Mouse (Mus musculus) Patski (cell line): Measurements from ENCODE around the gene Rbpj. TPM values are rescaled to one million over a fixed set of nuclear protein-coding genes. Genes with fewer than 3 reads are reported as not detected.

Experiments used
- ATAC-seq: fragments of 100-300 bp; one replicate; pipeline ENCODE4 v1.8.0; 2021
- CTCF ChIA-PET: fragments of 350-600 bp; sonication (Branson Sonifier 250); formaldehyde crosslinking; loops from one replicate; lab custom pipeline; 2022; ENCODE audit warnings: inconsistent platforms; lab: Charles Lee
- POLR2A ChIA-PET: fragments of 350-600 bp; sonication (Branson Sonifier 250); formaldehyde crosslinking; loops from one replicate; lab custom pipeline; 2022; ENCODE audit warnings: antibody characterized with exemption, inconsistent platforms; lab: Charles Lee
- DNase-seq: peaks from one replicate; pipeline ENCODE4 v3.0.0-alpha.2; 2011; ENCODE audit warnings: low read depth, low spot score
- H3K27me3 ChIP-seq: fragments of 371-371 bp; one replicate; pipeline ENCODE4 v1.5.1; 2021
- CTCF ChIP-seq: fragments of 100-300 bp; IDR thresholded peaks from one replicate; pipeline ENCODE4 v1.5.1; 2021
- in situ Hi-C: fragments of 300-500 bp; cut with MboI; formaldehyde crosslinking; loops from 3 replicates; pipeline ENCODE4 v1.11.1; 2018; ENCODE audit warnings: low pct_unique_long_range_greater_than_20kb, mixed read lengths
- polyA plus RNA-seq: library from polyadenylated mRNA; unstranded; gene quantifications from one replicate; pipeline ENCODE4 v1.2.3, GENCODE M21; 2021

Gene Rbpj
- polyA plus RNA-seq, 1 experiment from 2014 or later, result 64.2 TPM

- no peak for TF ChIP-seq CTCF
- in situ Hi-C loops, result loop anchor here (10.0 kb wide), 1 partner anchor 282 kb away; no protein-coding TSS in a partner anchor
- H3K27me3 ChIP-seq, result no peaks in the 10 kb centered on the region
- ChIA-PET CTCF (interaction anchor here (0.6 to 2.4 kb wide), 7 partner anchors 8 to 282 kb away, joined by 3 to 11 read pairs (median 3); no protein-coding TSS in a partner anchor), POLR2A (interaction anchor here (0.7 to 0.8 kb wide), 2 partner anchors 10 to 16 kb away, joined by 3 to 4 read pairs; no protein-coding TSS in a partner anchor)
- no peak for ATAC-seq
- DNase-seq, result no peak
These were observed 170.8 kb downstream of the Rbpj start for GRCm38 (mm10) chr5:53636795-53637194.

GRCm38 (mm10) chr5:53637206-53637605, 171.3 kb downstream of the Rbpj start:
- ATAC-seq (no peak), DNase-seq (no peak)
- ChIA-PET POLR2A (interaction anchor here (0.7 kb wide), 1 partner anchor 17 kb away, joined by 3 read pairs; no protein-coding TSS in a partner anchor), CTCF (interaction anchor here (0.9 to 1.8 kb wide), 4 partner anchors 8 to 43 kb away, joined by 3 to 11 read pairs (median 4); no protein-coding TSS in a partner anchor)
- TF ChIP-seq CTCF, result no peak
- in situ Hi-C loops, result loop anchor here (10.0 kb wide), 1 partner anchor 282 kb away; no protein-coding TSS in a partner anchor
- H3K27me3 ChIP-seq, result no peaks in the 10 kb centered on the region

DNA sequence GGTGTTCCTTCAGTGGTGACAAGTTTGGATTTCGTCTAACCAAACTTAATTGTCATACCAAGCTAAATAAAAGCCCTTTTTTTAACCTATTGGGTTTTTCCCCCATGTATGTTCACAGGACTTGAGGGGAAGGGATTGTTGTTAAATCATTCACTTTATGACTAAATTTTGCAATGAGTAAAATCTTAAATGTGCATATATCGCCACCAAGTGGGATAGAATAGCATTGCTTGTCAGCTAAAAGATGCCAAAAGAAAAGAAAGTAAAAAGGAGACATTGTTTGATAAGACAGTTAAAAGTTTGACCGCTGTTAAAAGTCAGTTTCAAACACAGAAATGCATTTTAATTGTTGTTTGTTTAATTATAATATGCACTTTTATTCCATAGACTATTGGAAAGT, 172.7 kb downstream of the Rbpj start:
- DNase-seq (no peak), ATAC-seq (no peak)
- in situ Hi-C loops, result loop anchor here (10.0 kb wide), 1 partner anchor 284 kb away; no protein-coding TSS in a partner anchor
- no peaks in the 10 kb centered on the region for H3K27me3 ChIP-seq
- POLR2A ChIA-PET, result interaction anchor here (0.7 kb wide), 1 partner anchor 310 kb away, joined by 4 read pairs; no protein-coding TSS in a partner anchor
- TF ChIP-seq CTCF, result peak; percentile 46
- CTCF ChIA-PET, result interaction anchor here (0.9 to 1.8 kb wide), 9 partner anchors 8 to 206 kb away, joined by 3 to 11 read pairs (median 3); no protein-coding TSS in a partner anchor

- in situ Hi-C loops, result no loop called here
- ChIA-PET POLR2A (no interaction called here), CTCF (no interaction called here)
- no peaks in the 10 kb centered on the region for H3K27me3 ChIP-seq
- ATAC-seq (no peak), DNase-seq (no peak)
- no peak for TF ChIP-seq CTCF
These were observed 180.7 kb downstream of the Rbpj start for GRCm38 (mm10) chr5:53646669-53647068.

- no peak for ATAC-seq
- H3K27me3 ChIP-seq, result no peaks in the 10 kb centered on the region
- in situ Hi-C loops, result no loop called here
- DNase-seq, result no peak
- no peak for TF ChIP-seq CTCF
- ChIA-PET CTCF (interaction anchor here (1.2 kb wide), 1 partner anchor 302 kb away, joined by 3 read pairs; no protein-coding TSS in a partner anchor), POLR2A (no interaction called here)
These were observed 181.4 kb downstream of the Rbpj start for GRCm38 (mm10) chr5:53647358-53647757.

DNA sequence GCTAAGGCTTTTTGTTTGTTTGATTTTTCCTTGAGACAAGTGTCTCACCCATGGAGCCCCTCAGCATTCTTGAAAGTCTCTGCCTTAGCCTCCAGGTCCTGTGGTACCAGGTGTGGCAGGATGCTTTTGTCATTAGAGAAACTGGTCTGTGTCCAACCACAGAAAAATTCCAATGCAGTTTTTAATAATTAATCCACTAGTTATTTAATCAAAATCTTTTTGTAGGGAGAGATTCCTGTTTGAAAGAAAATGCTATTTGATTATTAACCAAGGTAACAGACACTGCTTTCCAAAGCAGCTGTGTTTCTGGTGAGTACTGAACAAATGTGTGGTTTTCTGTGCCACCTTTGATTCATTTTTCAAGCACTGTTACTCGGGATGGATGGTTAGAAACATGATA, 190.6 kb downstream of the Rbpj start:
- ATAC-seq (peak; percentile 70), DNase-seq (peak; percentile 47)
- POLR2A ChIA-PET, result no interaction called here
- TF ChIP-seq CTCF, result no peak
- H3K27me3 ChIP-seq, result no peaks in the 10 kb centered on the region
- CTCF ChIA-PET, result no interaction called here
- in situ Hi-C loops, result no loop called here

- ChIA-PET POLR2A (interaction anchor here (0.6 kb wide), 1 partner anchor 373 kb away, joined by 3 read pairs; no protein-coding TSS in a partner anchor), CTCF (interaction anchor here (0.8 to 2.4 kb wide), 8 partner anchors 9 to 303 kb away, joined by 3 to 7 read pairs (median 4); no protein-coding TSS in a partner anchor)
- no peaks in the 10 kb centered on the region for H3K27me3 ChIP-seq
- in situ Hi-C loops, result no loop called here
- DNase-seq (no peak), ATAC-seq (peak; percentile 32)
- peak; percentile 79 for TF ChIP-seq CTCF
These were observed 192.0 kb downstream of the Rbpj start for GRCm38 (mm10) chr5:53657925-53658324.

DNA sequence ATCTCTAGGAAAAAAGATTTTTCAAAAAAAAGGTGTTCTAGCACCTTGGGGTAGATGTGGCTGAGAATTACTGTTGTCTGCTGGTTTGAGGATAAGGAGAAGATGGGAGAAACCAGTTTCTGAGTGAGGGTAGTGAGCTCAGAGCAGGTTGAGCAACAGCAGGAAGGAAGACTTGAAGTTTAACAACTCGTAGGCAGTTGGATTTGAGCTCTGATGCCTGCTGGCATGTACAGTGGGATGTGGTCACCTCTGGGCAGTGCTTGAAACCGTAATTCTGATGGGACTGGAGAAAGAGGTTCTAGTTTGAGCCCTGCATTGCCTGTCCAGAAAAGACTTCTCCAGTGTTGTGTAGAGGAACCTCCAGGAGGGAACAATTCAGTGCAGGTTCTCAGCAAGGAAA, 195.6 kb downstream of the Rbpj start:
- ChIA-PET POLR2A (interaction anchor here (0.7 kb wide), 1 partner anchor 18 kb away, joined by 3 read pairs; no protein-coding TSS in a partner anchor), CTCF (no interaction called here)
- DNase-seq, result no peak
- in situ Hi-C loops, result no loop called here
- no peak for TF ChIP-seq CTCF
- no peaks in the 10 kb centered on the region for H3K27me3 ChIP-seq
- ATAC-seq, result no peak

DNA sequence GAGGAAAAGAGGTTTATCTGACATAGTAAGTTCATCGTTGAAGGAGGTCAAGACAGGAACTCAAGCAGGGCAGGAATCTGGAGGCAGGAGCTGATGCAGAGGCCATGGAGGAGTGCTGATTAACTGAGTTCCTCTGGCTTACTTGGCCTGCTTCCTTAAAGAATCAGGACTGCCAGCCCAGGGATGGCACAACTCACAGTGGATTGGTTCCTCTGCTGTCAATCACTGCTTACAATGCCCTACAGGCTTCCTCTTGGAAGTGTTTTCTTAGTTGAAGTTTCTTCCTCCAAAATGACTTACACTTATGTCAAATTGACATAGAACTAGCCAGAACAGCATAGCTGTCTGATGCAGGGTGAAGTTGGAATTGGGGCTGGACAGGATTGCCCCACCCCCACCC, 196.5 kb downstream of the Rbpj start:
- CTCF ChIA-PET, result no interaction called here
- POLR2A ChIA-PET, result no interaction called here
- in situ Hi-C loops, result no loop called here
- ATAC-seq (no peak), DNase-seq (no peak)
- no peak for TF ChIP-seq CTCF
- H3K27me3 ChIP-seq, result no peaks in the 10 kb centered on the region

DNA sequence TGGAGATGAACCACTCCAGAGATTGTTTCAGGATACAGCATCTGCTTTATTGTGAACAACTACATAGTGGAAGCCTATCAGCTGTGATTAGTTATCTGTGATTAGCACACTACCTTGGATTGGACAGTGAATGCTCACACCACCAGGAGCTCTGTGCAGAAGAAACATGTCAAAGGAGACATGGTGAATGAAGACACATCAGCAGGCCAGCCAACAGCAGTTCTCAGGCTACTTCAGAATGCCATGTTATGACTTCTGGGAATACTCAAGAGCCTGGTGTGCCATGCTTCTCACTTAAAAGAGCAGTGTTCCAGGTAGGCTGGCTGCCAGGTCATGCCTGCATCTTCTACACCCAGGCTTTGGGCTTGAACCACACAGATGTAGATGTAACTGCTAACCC, 197.7 kb downstream of the Rbpj start:
- ChIA-PET CTCF (no interaction called here), POLR2A (interaction anchor here (1.1 kb wide), 1 partner anchor 16 kb away, joined by 3 read pairs; no protein-coding TSS in a partner anchor)
- no peak for TF ChIP-seq CTCF
- no peaks in the 10 kb centered on the region for H3K27me3 ChIP-seq
- in situ Hi-C loops, result no loop called here
- no peak for ATAC-seq
- DNase-seq, result no peak

DNA sequence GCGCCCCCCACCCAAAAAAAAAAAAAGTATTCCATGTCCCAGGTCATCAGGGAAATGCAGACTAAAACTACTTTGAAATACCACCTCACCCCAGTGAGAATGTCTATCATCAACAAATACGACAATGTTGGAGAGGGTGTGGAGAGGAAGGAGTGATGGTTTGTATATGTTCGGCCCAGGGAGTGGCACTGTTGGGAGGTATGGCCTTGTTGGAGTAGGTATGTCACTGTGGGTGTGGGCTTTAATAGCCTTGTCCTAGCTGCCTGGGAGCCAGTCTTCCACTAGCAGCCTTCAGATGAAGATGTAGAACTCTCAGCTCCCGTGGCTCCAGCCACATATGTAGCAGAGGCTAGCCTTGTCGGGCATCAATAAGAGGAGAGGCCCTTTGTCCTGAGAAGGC, 202.1 kb downstream of the Rbpj start:
- TF ChIP-seq CTCF, result no peak
- CTCF ChIA-PET, result no interaction called here
- POLR2A ChIA-PET, result interaction anchor here (0.7 kb wide), 1 partner anchor 28 kb away, joined by 3 read pairs; no protein-coding TSS in a partner anchor
- in situ Hi-C loops, result no loop called here
- H3K27me3 ChIP-seq, result no peaks in the 10 kb centered on the region
- ATAC-seq (no peak), DNase-seq (no peak)
